Mouse (Mus musculus) adrenal gland, adult 18-20 months (tissue): ENCODE data around the gene Tmem45a2. TPM values are rescaled to one million over a fixed set of nuclear protein-coding genes. Genes with fewer than 3 reads are reported as not detected.

ENCODE experiments used
- total RNA-seq, 2 experiments: library from RNA; stranded (reverse); gene quantifications; 1 replicate in 1 of 2; 2 replicates in 1 of 2; pipeline ENCODE4 v1.2.3; 2021

The Tmem45a2 gene
- total RNA-seq, 2 experiments from 2014 or later: not detected

Other genes with a start within 250 kb of the Tmem45a2 start
- 1 to 10 TPM; 6.4 to 7.3 TPM for gene Tmem45a, start 185.2 kb downstream of the Tmem45a2 start, total RNA-seq
- gene Lnp1, start 143.3 kb downstream of the Tmem45a2 start, total RNA-seq: not detected
- 10 to 100 TPM; 47.5 to 56.4 TPM for gene Tomm70a, start 50.3 kb upstream of the Tmem45a2 start, total RNA-seq
- 10 to 100 TPM; 36.8 to 38.8 TPM for gene Nit2, start 96.0 kb upstream of the Tmem45a2 start, total RNA-seq
- 10 to 100 TPM; 33.9 to 34.3 TPM for gene Tbc1d23, start 160.1 kb upstream of the Tmem45a2 start, total RNA-seq
- gene Tmem30c, start 221.5 kb upstream of the Tmem45a2 start, total RNA-seq: not detected